Mouse (Mus musculus): Measurements from ENCODE around the gene 1700011L22Rik. TPM values are rescaled to one million over a fixed set of nuclear protein-coding genes. Genes with fewer than 3 reads are reported as not detected.

Gene 1700011L22Rik
- polyA plus RNA-seq (2012; rRNA removed): not detected in 2 replicates

- no peak within 1 kb of the TSS for H3K4me3 ChIP-seq (ENCODE audit: control insufficient read depth, insufficient read depth, low read length)
- H3K27ac ChIP-seq (ENCODE audit: control insufficient read depth, insufficient read depth, low read length): no peak within 1 kb of the TSS
- no peaks in the 10 kb centered on the region for H3K27me3 ChIP-seq (ENCODE audit: control insufficient read depth, insufficient read depth, low read length)
- 95% methylated on average over 6 of the region's 6 CpGs for WGBS
- no peak for DNase-seq
- H3K36me3 ChIP-seq (ENCODE audit: control insufficient read depth, insufficient read depth, low read length): no peaks in the 10 kb centered on the region
- H3K4me1 ChIP-seq (replicated peaks; ENCODE audit: control insufficient read depth, insufficient read depth, low read length): no peaks in the 10 kb centered on the region
- TF ChIP-seq CTCF (IDR thresholded peaks at IDR 0.05; ENCODE audit: borderline replicate concordance, control insufficient read depth, extremely low read depth, insufficient read depth, low read length, poor library complexity): no peak
- TF ChIP-seq POLR2A (IDR thresholded peaks at IDR 0.05; ENCODE audit: control insufficient read depth, extremely low read depth, insufficient read depth, low read length, poor library complexity): no peak
These were observed at the start of gene 1700011L22Rik for GRCm38 (mm10) chr8:79248470-79248869. 1700011L22Rik (minus strand) TSS chr8:79248570.

- no peak for TF ChIP-seq POLR2A (IDR thresholded peaks at IDR 0.05; ENCODE audit: control insufficient read depth, extremely low read depth, insufficient read depth, low read length, poor library complexity)
- TF ChIP-seq CTCF (IDR thresholded peaks at IDR 0.05; ENCODE audit: borderline replicate concordance, control insufficient read depth, extremely low read depth, insufficient read depth, low read length, poor library complexity): no peak
- Histone ChIP-seq H3K4me3 (ENCODE audit: control insufficient read depth, insufficient read depth, low read length) (no peak overlapping the region), H3K36me3 (ENCODE audit: control insufficient read depth, insufficient read depth, low read length) (no peaks in the 10 kb centered on the region), H3K4me1 (replicated peaks; ENCODE audit: control insufficient read depth, insufficient read depth, low read length) (peaks cover 8% of the 10 kb centered on the region; the same call in 1 of the 2 replicates), H3K27me3 (ENCODE audit: control insufficient read depth, insufficient read depth, low read length) (no peaks in the 10 kb centered on the region), H3K27ac (ENCODE audit: control insufficient read depth, insufficient read depth, low read length) (no peak overlapping the region)
- DNase-seq: peak; percentile 34
- 73% methylated on average over 3 of the region's 3 CpGs for WGBS
These were observed 49.4 kb upstream of the 1700011L22Rik start for GRCm38 (mm10) chr8:79297763-79298162.

DNA sequence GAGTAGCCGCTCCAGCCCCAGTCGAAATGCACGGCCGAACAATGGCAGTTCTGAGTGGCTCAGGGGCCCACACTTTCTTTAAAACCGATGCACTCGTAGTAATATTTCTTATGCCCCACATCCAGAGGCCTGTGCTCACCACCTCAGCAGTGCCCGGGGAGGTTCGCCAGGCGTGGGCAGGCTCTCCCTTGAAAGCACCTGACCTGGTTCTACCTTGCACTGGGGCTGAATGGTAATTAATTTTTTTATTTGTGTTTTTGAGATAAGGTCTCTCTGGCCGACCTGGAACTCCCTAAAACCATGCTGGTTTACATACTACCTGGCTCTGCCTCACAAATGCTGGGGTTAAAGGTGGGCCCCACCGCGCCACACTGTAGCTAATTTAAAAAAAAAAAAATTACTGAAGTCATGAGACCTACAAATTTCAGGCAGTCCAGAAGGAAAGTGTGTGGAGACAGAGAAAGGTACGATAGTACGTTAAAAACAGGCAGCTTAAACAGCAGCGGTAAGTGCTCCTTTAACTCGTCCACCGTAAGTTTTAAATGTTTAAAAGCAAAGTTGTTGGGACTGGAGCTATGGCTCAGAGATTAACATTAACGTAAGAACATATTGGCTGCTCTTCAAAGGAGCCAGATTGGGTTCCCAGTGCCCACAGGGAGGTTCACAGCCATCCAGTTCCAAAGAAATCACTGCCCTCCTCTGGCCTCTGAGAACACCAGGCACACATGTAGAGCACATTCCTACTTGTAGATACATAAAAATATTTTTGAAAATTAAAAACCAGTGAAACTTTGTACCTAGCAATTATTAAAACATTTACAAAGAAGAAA, 47.1 kb upstream of the 1700011L22Rik start:
- Histone ChIP-seq H3K4me3 (ENCODE audit: control insufficient read depth, insufficient read depth, low read length) (peak overlapping the region; percentile 81), H3K36me3 (ENCODE audit: control insufficient read depth, insufficient read depth, low read length) (no peaks in the 10 kb centered on the region), H3K27me3 (ENCODE audit: control insufficient read depth, insufficient read depth, low read length) (no peaks in the 10 kb centered on the region), H3K4me1 (replicated peaks; ENCODE audit: control insufficient read depth, insufficient read depth, low read length) (peaks cover 8% of the 10 kb centered on the region; the same call in 1 of the 2 replicates), H3K27ac (ENCODE audit: control insufficient read depth, insufficient read depth, low read length) (peak overlapping the region; percentile 34)
- 15% methylated on average over 18 of the region's 18 CpGs for WGBS
- no peak for DNase-seq
- no peak for TF ChIP-seq POLR2A (IDR thresholded peaks at IDR 0.05; ENCODE audit: control insufficient read depth, extremely low read depth, insufficient read depth, low read length, poor library complexity)
- TF ChIP-seq CTCF (IDR thresholded peaks at IDR 0.05; ENCODE audit: borderline replicate concordance, control insufficient read depth, extremely low read depth, insufficient read depth, low read length, poor library complexity): no peak

- WGBS: under 1% methylated on average over 74 of the region's 74 CpGs
- Histone ChIP-seq H3K4me3 (ENCODE audit: control insufficient read depth, insufficient read depth, low read length) (peak within 1 kb of the TSS; percentile 81), H3K27ac (ENCODE audit: control insufficient read depth, insufficient read depth, low read length) (peak within 1 kb of the TSS; percentile 89), H3K4me1 (replicated peaks; ENCODE audit: control insufficient read depth, insufficient read depth, low read length) (peaks cover 8% of the 10 kb centered on the region; the same call in 1 of the 2 replicates), H3K36me3 (ENCODE audit: control insufficient read depth, insufficient read depth, low read length) (no peaks in the 10 kb centered on the region), H3K27me3 (ENCODE audit: control insufficient read depth, insufficient read depth, low read length) (no peaks in the 10 kb centered on the region)
- TF ChIP-seq CTCF (IDR thresholded peaks at IDR 0.05; ENCODE audit: borderline replicate concordance, control insufficient read depth, extremely low read depth, insufficient read depth, low read length, poor library complexity): peak; percentile 90; the same call in 1 of the 2 replicates
- TF ChIP-seq POLR2A (IDR thresholded peaks at IDR 0.05; ENCODE audit: control insufficient read depth, extremely low read depth, insufficient read depth, low read length, poor library complexity): peak; percentile 97
- peak; percentile 98 for DNase-seq
These were observed 46.4 kb upstream of the 1700011L22Rik start, which contains the start of gene Mmaa for GRCm38 (mm10) chr8:79294610-79295275. Mmaa (minus strand) TSS chr8:79294937.

DNA sequence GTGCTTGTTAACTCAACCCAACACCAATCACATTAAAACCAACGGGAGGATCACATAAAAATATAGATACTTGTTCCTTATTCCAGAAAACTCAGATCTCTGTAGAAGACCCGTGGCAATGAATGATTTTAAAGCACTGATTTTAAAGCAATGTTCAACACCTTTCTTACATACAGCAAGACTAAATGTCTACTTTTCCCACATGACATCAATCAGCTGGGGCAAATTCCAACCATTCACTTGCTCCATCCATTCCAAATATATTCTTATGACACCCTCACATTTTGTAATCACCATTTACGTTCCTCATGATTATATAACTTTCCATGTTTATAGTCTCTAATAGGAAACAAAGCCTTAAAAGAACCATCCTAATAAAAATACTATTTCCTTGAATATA, 45.5 kb upstream of the 1700011L22Rik start:
- H3K36me3 ChIP-seq (ENCODE audit: control insufficient read depth, insufficient read depth, low read length): no peaks in the 10 kb centered on the region
- no peak overlapping the region for H3K27ac ChIP-seq (ENCODE audit: control insufficient read depth, insufficient read depth, low read length)
- no peaks in the 10 kb centered on the region for H3K27me3 ChIP-seq (ENCODE audit: control insufficient read depth, insufficient read depth, low read length)
- 34% methylated on average over 3 of the region's 3 CpGs for WGBS
- DNase-seq: no peak
- no peak for TF ChIP-seq CTCF (IDR thresholded peaks at IDR 0.05; ENCODE audit: borderline replicate concordance, control insufficient read depth, extremely low read depth, insufficient read depth, low read length, poor library complexity)
- no peak for TF ChIP-seq POLR2A (IDR thresholded peaks at IDR 0.05; ENCODE audit: control insufficient read depth, extremely low read depth, insufficient read depth, low read length, poor library complexity)
- H3K4me1 ChIP-seq (replicated peaks; ENCODE audit: control insufficient read depth, insufficient read depth, low read length): peaks cover 8% of the 10 kb centered on the region; the same call in 1 of the 2 replicates
- H3K4me3 ChIP-seq (ENCODE audit: control insufficient read depth, insufficient read depth, low read length): no peak overlapping the region

- H3K4me1 ChIP-seq (replicated peaks; ENCODE audit: control insufficient read depth, insufficient read depth, low read length): peaks cover 8% of the 10 kb centered on the region; the same call in 1 of the 2 replicates
- H3K27ac ChIP-seq (ENCODE audit: control insufficient read depth, insufficient read depth, low read length): no peak overlapping the region
- DNase-seq: no peak
- H3K27me3 ChIP-seq (ENCODE audit: control insufficient read depth, insufficient read depth, low read length): no peaks in the 10 kb centered on the region
- no peaks in the 10 kb centered on the region for H3K36me3 ChIP-seq (ENCODE audit: control insufficient read depth, insufficient read depth, low read length)
- WGBS: 46% methylated on average over 3 of the region's 3 CpGs
- TF ChIP-seq CTCF (IDR thresholded peaks at IDR 0.05; ENCODE audit: borderline replicate concordance, control insufficient read depth, extremely low read depth, insufficient read depth, low read length, poor library complexity): no peak
- no peak for TF ChIP-seq POLR2A (IDR thresholded peaks at IDR 0.05; ENCODE audit: control insufficient read depth, extremely low read depth, insufficient read depth, low read length, poor library complexity)
- no peak overlapping the region for H3K4me3 ChIP-seq (ENCODE audit: control insufficient read depth, insufficient read depth, low read length)
These were observed 44.4 kb upstream of the 1700011L22Rik start for GRCm38 (mm10) chr8:79292712-79293264.

Measured in thymus, adult 2 months (tissue).